Mouse (Mus musculus): Measurements from ENCODE around the gene Dact2.

GRCm38 (mm10) chr17:14175019-14175418, 29.1 kb downstream of the Dact2 start:
- TF ChIP-seq CTCF (conservative IDR thresholded peaks at IDR 0.05; ENCODE audit: low read length) = no peak
- no peak for TF ChIP-seq POU5F1 (IDR thresholded peaks at IDR 0.05; ENCODE audit: borderline replicate concordance, low read length)
- TF ChIP-seq NANOG (IDR thresholded peaks at IDR 0.05; ENCODE audit: borderline replicate concordance, low read length) = no peak

Measured in E14TG2a.4 (cell line).